Mouse (Mus musculus) right cerebral cortex, postnatal 10 days (tissue): ENCODE measurements around the gene Isoc2a.
A peak's percentile ranks its signal among the peaks of the same experiment; 100 is the strongest.
"Not testable (repeated sequence)": the region's sequence is repeated elsewhere in the genome, so short reads cannot be mapped to it uniquely, and the experiment has no call there.

Source experiments
- DNase-seq, 2 experiments: peaks; one replicate each; pipeline ENCODE4 v3.0.0; 2021; ENCODE audit warnings: low spot score in 2 of 2

Gene Isoc2a

GRCm38 (mm10) chr7:4865090-4865489 lies 11.9 kb upstream of the Isoc2a start:
- DNase-seq, result peak; percentile 63 to 66

- peak; percentile 97 to 98 for DNase-seq
Observed at GRCm38 (mm10) chr7:4865579-4866493, 11.1 kb upstream of the Isoc2a start.

GRCm38 (mm10) chr7:4866631-4867180 lies 10.2 kb upstream of the Isoc2a start:
- DNase-seq, result no peak

GRCm38 (mm10) chr7:4870133-4870532 lies 6.8 kb upstream of the Isoc2a start, which contains the start of gene Isoc2b:
Gene Isoc2b (minus strand): TSS chr7:4870258.
- DNase-seq, result no peak

- DNase-seq, result no peak
Observed at GRCm38 (mm10) chr7:4877226-4877625, 273 bp downstream of the Isoc2a start.

GRCm38 (mm10) chr7:4878186-4878585 lies 1.2 kb downstream of the Isoc2a start:
- DNase-seq, result no peak

- DNase-seq, result not testable (repeated sequence)
Observed at GRCm38 (mm10) chr7:4879036-4879435, 2.1 kb downstream of the Isoc2a start.

GRCm38 (mm10) chr7:4886680-4887079 lies 9.7 kb downstream of the Isoc2a start:
- no peak for DNase-seq

GRCm38 (mm10) chr7:4895186-4895585 lies 18.2 kb downstream of the Isoc2a start:
- no peak for DNase-seq

GRCm38 (mm10) chr7:4898851-4899648 lies 22.1 kb downstream of the Isoc2a start:
- peak in 1 of 2 experiments; percentile 33 for DNase-seq

GRCm38 (mm10) chr7:4899649-4900522 lies 22.9 kb downstream of the Isoc2a start:
- DNase-seq, result peak in 1 of 2 experiments; percentile 48

GRCm38 (mm10) chr7:4900523-4900851 lies 23.5 kb downstream of the Isoc2a start:
- peak in 1 of 2 experiments; percentile 17 for DNase-seq

- peak in 1 of 2 experiments; percentile 48 for DNase-seq
Observed at GRCm38 (mm10) chr7:4901171-4901570, 24.2 kb downstream of the Isoc2a start.

- DNase-seq, result peak in 1 of 2 experiments; percentile 9
Observed at GRCm38 (mm10) chr7:4902404-4902803, 25.5 kb downstream of the Isoc2a start.

GRCm38 (mm10) chr7:4906466-4906950 lies 29.6 kb downstream of the Isoc2a start, which contains the start of gene Gm36210:
Gene Gm36210 (minus strand): TSS chr7:4906516.
- no peak for DNase-seq

GRCm38 (mm10) chr7:4911561-4911960 lies 34.6 kb downstream of the Isoc2a start:
- DNase-seq, result peak; percentile 61 to 75

GRCm38 (mm10) chr7:4912248-4912647 lies 35.3 kb downstream of the Isoc2a start:
- no peak for DNase-seq

GRCm38 (mm10) chr7:4915007-4915665 lies 38.2 kb downstream of the Isoc2a start, which contains the start of gene Zfp628:
Gene Zfp628 (plus strand): TSS chr7:4915217.
- peak; percentile 95 to 96 for DNase-seq

- peak in 1 of 2 experiments; percentile 55 for DNase-seq
Observed at GRCm38 (mm10) chr7:4915669-4916416, 38.9 kb downstream of the Isoc2a start.

GRCm38 (mm10) chr7:4917494-4917893 lies 40.5 kb downstream of the Isoc2a start:
- no peak for DNase-seq
